Mouse (Mus musculus): ENCODE measurements around the gene Dnttip2.
"Not testable (repeated sequence)": the region's sequence is repeated elsewhere in the genome, so short reads cannot be mapped to it uniquely, and the experiment has no call there.

Gene Dnttip2

GRCm38 (mm10) chr3:122274241-122275024 is at the start of gene Dnttip2:
Gene Dnttip2 (plus strand): TSS chr3:122274388.
- peak; percentile 91 for DNase-seq (ENCODE audit: low read depth)

GRCm38 (mm10) chr3:122226972-122227371 is 47.2 kb upstream of the Dnttip2 start:
- DNase-seq (ENCODE audit: low read depth), result not testable (repeated sequence)

GRCm38 (mm10) chr3:122235772-122236171 is 38.4 kb upstream of the Dnttip2 start:
- no peak for DNase-seq (ENCODE audit: low read depth)

GRCm38 (mm10) chr3:122242876-122243275 is 31.3 kb upstream of the Dnttip2 start:
- DNase-seq (ENCODE audit: low read depth), result peak; percentile 68

- DNase-seq (ENCODE audit: low read depth), result peak; percentile 40
These were observed 30.6 kb upstream of the Dnttip2 start for GRCm38 (mm10) chr3:122243416-122244167.

- no peak for DNase-seq (ENCODE audit: low read depth)
These were observed 29.4 kb upstream of the Dnttip2 start for GRCm38 (mm10) chr3:122244759-122245158.

GRCm38 (mm10) chr3:122245215-122245877 is 28.8 kb upstream of the Dnttip2 start, which contains the start of gene Gclm:
Gene Gclm (plus strand): TSS chr3:122245557.
- DNase-seq (ENCODE audit: low read depth), result peak; percentile 85

- DNase-seq (ENCODE audit: low read depth), result no peak
These were observed 28.3 kb upstream of the Dnttip2 start for GRCm38 (mm10) chr3:122245878-122246332.

- DNase-seq (ENCODE audit: low read depth), result no peak
These were observed 27.8 kb upstream of the Dnttip2 start for GRCm38 (mm10) chr3:122246406-122246805.

- peak; percentile 75 for DNase-seq (ENCODE audit: low read depth)
These were observed 27.0 kb upstream of the Dnttip2 start for GRCm38 (mm10) chr3:122246986-122247767.

- peak; percentile 63 for DNase-seq (ENCODE audit: low read depth)
These were observed 26.5 kb upstream of the Dnttip2 start for GRCm38 (mm10) chr3:122247768-122248100.

GRCm38 (mm10) chr3:122252466-122253253 is 21.5 kb upstream of the Dnttip2 start:
- no peak for DNase-seq (ENCODE audit: low read depth)

- not testable (repeated sequence) for DNase-seq (ENCODE audit: low read depth)
These were observed 20.1 kb upstream of the Dnttip2 start for GRCm38 (mm10) chr3:122254050-122254449.

- DNase-seq (ENCODE audit: low read depth), result no peak
These were observed 4.2 kb upstream of the Dnttip2 start for GRCm38 (mm10) chr3:122269986-122270385.

- DNase-seq (ENCODE audit: low read depth), result not testable (repeated sequence)
These were observed 1.6 kb upstream of the Dnttip2 start for GRCm38 (mm10) chr3:122272565-122272964.

GRCm38 (mm10) chr3:122273407-122274240 is 564 bp upstream of the Dnttip2 start:
- DNase-seq (ENCODE audit: low read depth), result peak; percentile 45

GRCm38 (mm10) chr3:122275111-122275510 is 923 bp downstream of the Dnttip2 start:
- no peak for DNase-seq (ENCODE audit: low read depth)

GRCm38 (mm10) chr3:122287195-122287594 is 13.0 kb downstream of the Dnttip2 start:
- no peak for DNase-seq (ENCODE audit: low read depth)

- DNase-seq (ENCODE audit: low read depth), result no peak
These were observed 14.5 kb downstream of the Dnttip2 start for GRCm38 (mm10) chr3:122288613-122289195.

- DNase-seq (ENCODE audit: low read depth), result not testable (repeated sequence)
These were observed 15.2 kb downstream of the Dnttip2 start for GRCm38 (mm10) chr3:122289344-122289743.
